Mouse (Mus musculus): Measurements from ENCODE around the gene Mast4.

Mast4 gene

GRCm38 (mm10) chr13:103315113-103315708 lies 19.1 kb downstream of the Mast4 start:
- no peak for DNase-seq (ENCODE audit: low spot score)

GRCm38 (mm10) chr13:103308296-103308695 lies 26.0 kb downstream of the Mast4 start:
- DNase-seq (ENCODE audit: low spot score) = no peak

- no peak for DNase-seq (ENCODE audit: low spot score)
Measured at GRCm38 (mm10) chr13:103303826-103304225, 30.5 kb downstream of the Mast4 start.

- DNase-seq (ENCODE audit: low spot score) = no peak
Measured at GRCm38 (mm10) chr13:103302508-103302907, 31.8 kb downstream of the Mast4 start.

GRCm38 (mm10) chr13:103302077-103302476 lies 32.2 kb downstream of the Mast4 start:
- DNase-seq (ENCODE audit: low spot score) = no peak

- DNase-seq (ENCODE audit: low spot score) = no peak
Measured at GRCm38 (mm10) chr13:103294424-103294823, 39.9 kb downstream of the Mast4 start.

- no peak for DNase-seq (ENCODE audit: low spot score)
Measured at GRCm38 (mm10) chr13:103293121-103293520, 41.2 kb downstream of the Mast4 start.

GRCm38 (mm10) chr13:103291098-103291497 lies 43.2 kb downstream of the Mast4 start:
- no peak for DNase-seq (ENCODE audit: low spot score)

- DNase-seq (ENCODE audit: low spot score) = no peak
Measured at GRCm38 (mm10) chr13:103285821-103286220, 48.5 kb downstream of the Mast4 start.

- DNase-seq (ENCODE audit: low spot score) = no peak
Measured at GRCm38 (mm10) chr13:103285036-103285435, 49.3 kb downstream of the Mast4 start.

- DNase-seq (ENCODE audit: low spot score) = no peak
Measured at GRCm38 (mm10) chr13:103270856-103271391, 63.4 kb downstream of the Mast4 start.

GRCm38 (mm10) chr13:103262707-103263106 lies 71.6 kb downstream of the Mast4 start:
- DNase-seq (ENCODE audit: low spot score) = no peak

- DNase-seq (ENCODE audit: low spot score) = no peak
Measured at GRCm38 (mm10) chr13:103262061-103262460, 72.2 kb downstream of the Mast4 start.

GRCm38 (mm10) chr13:103260414-103260813 lies 73.9 kb downstream of the Mast4 start:
- DNase-seq (ENCODE audit: low spot score) = no peak

- no peak for DNase-seq (ENCODE audit: low spot score)
Measured at GRCm38 (mm10) chr13:103258106-103258505, 76.2 kb downstream of the Mast4 start.

GRCm38 (mm10) chr13:103254861-103255260 lies 79.4 kb downstream of the Mast4 start:
- no peak for DNase-seq (ENCODE audit: low spot score)

GRCm38 (mm10) chr13:103253077-103253476 lies 81.2 kb downstream of the Mast4 start:
- DNase-seq (ENCODE audit: low spot score) = no peak

- no peak for DNase-seq (ENCODE audit: low spot score)
Measured at GRCm38 (mm10) chr13:103248102-103249054, 85.9 kb downstream of the Mast4 start.

GRCm38 (mm10) chr13:103246973-103247718 lies 87.2 kb downstream of the Mast4 start:
- DNase-seq (ENCODE audit: low spot score) = no peak

GRCm38 (mm10) chr13:103245431-103245830 lies 88.9 kb downstream of the Mast4 start:
- no peak for DNase-seq (ENCODE audit: low spot score)

GRCm38 (mm10) chr13:103244053-103244452 lies 90.2 kb downstream of the Mast4 start:
- no peak for DNase-seq (ENCODE audit: low spot score)

GRCm38 (mm10) chr13:103241092-103241491 lies 93.2 kb downstream of the Mast4 start:
- DNase-seq (ENCODE audit: low spot score) = no peak
